Mouse (Mus musculus) cortical plate, adult 2 months (tissue): ENCODE measurements around the gene 2410137M14Rik.

Experiments
- CTCF ChIP-seq: fragments of 200-500 bp; IDR thresholded peaks from 2 replicates; pipeline ENCODE4 v1.5.1; 2011; ENCODE audit warnings: mild to moderate bottlenecking, control low read depth, low read length; ENCODE audit not compliant: insufficient read depth; ENCODE audit errors: extremely low read depth
- POLR2A ChIP-seq: fragments of 200-500 bp; IDR thresholded peaks from 2 replicates; pipeline ENCODE4 v1.6.1; 2011; ENCODE audit warnings: mild to moderate bottlenecking, low read length, control low read depth; ENCODE audit not compliant: insufficient read depth; ENCODE audit errors: extremely low read depth

DNA sequence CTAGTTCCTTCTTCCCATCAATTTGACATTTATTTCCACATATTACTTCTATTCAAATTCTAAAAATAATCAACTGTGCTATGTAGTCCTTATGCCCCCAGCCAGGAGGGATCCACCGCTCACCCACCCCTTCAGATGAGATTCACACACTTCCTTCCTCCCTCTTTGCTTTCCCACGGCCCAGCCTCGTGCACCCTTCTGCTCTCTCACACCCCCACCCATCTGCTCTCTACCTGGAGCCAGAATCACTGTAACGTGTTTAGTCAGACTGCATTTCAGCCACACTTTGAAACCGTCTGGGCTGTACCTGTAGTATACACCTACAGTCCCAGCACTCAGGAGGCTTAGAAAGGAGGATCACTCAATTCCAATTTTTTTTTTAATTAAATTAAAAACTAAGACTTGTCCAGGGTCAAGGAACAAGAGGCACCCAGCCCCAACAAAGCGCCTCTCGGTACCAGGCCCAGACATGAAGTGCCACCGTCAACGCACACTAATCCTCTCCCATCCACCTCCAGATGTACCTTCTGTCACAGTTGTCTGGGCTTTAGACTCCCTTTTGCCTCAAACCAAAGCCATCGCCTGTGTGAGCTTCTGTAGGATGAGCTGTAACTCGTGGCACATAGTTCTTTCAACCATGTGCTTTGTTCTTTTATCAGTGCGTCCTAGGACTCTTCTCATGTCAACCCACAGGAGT, 51.7 kb downstream of the 2410137M14Rik start:
- TF ChIP-seq CTCF: no peak
- TF ChIP-seq POLR2A: no peak
